Mouse (Mus musculus): ENCODE measurements at regions not wholly inside any gene's neighbourhood (a gene's known extent, or its start where the extent isn't known, plus 50 kb on each side); places are given as distances from the start of the nearest gene placed in this dataset.
A peak's percentile ranks its signal among the peaks of the same experiment; 100 is the strongest.

DNA sequence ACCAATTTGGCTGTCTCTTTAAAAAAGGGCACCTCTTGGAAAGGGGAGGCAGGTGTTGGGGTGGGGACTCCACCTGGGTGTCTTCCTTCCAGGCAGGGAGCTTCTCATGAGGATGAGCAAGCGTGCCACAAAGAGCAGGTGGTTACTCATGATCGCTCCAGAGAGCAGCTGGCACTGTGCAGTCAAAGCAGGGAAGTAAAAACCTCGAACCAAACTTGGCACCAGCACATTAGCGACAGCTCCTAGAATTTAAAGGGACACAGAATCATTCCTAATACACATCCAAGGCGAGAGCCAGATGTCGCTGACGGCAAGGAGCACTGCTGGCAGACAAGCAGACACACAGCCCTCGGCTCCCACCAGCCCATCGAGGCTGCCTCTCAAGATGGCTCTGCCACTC is 70.4 kb downstream of the Irx5 start:
- DNase-seq, result no peak

DNA sequence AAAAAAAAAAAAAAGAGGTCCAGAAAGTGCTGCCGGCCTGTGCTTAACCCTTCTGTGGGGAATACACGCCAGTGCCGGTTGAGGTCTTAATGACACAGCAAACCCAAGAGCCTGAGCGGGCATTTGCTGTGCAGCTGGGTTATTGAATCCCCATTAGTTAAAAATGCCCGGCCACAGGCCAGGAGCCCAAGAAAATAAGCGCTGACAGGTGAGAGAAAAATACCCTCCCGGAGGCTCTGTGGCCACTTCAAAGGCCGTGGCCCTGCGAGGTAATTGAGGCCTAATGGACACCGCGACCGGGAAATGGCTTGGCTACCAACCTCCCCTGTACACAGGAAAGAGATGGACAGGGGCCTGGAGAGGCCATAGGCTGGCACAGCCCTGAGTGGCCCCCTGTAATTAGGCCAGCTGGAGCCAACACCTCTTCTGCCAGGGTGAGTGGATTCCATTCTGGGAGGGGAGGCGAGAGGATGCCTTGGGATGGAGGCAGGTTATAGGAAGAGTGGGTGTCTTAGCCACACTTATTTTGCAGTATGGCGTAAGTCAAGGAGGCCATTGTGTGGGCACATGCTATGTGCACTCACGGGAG is 79.7 kb downstream of the Irx5 start:
- DNase-seq, result no peak

DNA sequence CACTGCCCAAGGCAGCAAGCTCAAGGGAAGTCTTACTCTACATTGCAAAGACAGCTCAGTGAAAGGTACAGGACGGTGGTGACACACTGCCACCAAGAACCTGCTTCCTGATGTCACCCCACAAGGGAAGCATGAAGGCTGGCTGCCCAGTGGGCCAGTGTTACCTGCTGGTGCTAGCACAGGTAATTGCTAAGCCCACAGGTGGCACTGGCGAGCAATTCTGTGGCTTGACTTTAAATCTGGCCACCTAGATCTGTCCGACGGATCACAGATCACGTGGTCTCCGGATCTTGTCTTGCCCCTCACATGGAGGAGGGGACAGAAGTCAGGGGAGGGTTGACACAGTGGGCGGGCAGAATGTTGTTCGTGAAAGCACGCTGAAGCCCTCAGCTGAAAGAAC is 80.9 kb downstream of the Irx5 start:
- peak; percentile 38 for DNase-seq

DNA sequence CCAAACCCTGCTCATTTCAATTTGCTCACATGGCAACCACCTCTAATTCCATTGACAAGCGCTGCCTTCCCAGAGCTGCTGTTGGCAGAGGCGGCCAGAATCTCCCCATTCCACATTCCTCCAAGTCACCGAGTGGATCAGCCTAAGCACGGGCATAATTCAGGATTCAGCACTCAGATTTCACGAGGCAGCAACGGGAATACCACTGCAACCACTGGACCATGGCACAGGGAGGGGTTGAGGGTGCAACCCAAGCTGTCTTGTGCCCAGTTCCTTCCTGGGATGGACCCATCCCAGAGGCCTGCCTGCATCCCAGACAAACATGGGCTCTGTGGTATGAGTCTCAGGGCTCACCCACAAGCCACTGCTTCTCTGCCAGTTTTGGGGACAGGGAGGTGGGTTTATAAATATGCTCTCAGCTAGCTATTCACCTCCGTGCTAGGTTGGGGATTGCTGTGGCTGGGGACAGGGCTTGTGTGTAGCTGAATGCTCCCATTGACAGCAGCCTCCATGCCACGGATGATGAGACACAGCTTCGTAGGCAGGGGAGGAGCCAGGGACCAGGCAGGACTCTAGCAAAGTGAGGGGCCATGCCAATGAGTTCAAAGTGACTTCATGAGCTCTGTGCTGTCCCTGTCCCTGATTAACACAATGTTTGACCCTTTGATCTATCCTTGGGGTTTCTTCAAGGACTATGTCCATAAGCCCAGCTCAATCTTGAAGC is 82.5 kb downstream of the Irx5 start:
- DNase-seq, result no peak

DNA sequence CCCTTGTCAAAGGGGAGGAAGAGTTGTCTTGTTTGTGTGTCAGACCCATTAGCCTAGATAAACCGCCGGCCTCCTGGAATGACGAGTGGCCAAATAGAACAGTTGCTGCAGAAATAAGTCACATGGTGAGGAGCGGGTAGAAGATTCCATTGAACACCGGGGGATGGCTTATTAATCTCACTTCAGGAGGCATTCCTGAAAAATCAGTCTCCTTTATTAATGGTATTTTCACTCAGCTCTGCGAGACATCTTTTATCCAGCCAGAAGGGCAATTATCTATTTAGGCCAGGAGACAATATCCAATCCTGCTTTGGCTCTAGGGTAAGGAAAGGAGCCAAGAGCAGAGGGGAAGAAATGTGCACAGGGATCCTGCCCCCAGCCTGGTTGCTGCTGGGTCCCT is 84.7 kb downstream of the Irx5 start:
- no peak for DNase-seq

DNA sequence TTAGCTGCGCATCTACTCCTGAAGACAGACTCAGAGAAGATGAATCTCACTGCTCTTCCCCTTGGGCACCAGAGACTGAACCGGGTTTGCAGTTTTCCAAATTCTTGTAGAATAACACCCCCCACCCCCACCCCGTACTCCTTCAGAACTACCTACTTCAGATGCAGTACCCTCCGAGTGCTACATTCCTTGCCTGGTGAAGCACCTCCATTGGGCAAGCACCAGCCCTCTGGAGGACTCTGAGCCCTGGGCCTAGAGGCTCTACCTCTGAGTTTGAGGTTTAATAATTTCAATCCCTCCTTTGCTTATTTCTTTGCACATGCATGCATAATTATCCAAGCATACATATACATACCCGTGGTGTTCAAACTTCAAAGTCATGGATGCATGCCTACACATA is 101.9 kb downstream of the Irx5 start:
- DNase-seq, result no peak

DNA sequence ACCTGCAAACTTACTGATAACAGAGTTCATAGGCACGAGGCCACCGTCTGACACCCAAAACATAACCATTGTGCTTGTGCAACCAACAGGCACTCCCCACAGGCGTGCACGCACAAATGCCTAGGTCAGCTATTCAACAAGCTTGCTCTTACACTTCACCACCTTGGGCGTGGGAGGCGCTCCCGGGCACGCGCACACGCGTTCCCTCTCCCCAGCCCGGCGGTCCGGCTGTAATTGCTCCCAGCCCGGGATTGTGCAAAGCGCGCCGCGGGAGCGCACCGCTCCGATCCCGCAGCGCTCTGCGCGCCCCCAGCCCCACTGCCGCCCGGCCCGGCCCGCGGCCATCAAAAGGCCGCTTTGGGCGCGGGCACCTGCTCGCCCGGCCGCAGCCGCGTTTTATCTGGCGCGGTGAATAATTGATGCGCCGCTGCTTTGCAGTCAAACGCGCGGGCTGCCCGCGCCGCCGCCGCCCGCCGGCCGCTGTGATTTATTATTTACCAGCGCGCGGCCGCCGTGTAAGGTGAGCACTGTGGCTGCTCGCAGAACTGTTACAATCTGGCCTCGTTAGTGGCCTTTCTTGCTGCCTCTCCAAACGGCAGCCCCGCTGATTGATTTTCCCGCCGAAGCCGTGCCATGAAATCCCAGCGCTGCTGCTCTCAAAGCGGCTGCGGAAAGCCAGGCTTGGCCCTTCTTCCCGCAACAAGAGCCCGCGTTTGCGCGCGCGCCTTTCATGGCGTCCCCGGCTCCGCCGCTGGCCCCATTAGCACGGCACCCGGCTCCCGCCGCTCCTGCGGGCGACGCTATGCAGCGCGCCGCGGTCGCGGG is 102.9 kb downstream of the Irx5 start:
- peak; percentile 5 for DNase-seq

DNA sequence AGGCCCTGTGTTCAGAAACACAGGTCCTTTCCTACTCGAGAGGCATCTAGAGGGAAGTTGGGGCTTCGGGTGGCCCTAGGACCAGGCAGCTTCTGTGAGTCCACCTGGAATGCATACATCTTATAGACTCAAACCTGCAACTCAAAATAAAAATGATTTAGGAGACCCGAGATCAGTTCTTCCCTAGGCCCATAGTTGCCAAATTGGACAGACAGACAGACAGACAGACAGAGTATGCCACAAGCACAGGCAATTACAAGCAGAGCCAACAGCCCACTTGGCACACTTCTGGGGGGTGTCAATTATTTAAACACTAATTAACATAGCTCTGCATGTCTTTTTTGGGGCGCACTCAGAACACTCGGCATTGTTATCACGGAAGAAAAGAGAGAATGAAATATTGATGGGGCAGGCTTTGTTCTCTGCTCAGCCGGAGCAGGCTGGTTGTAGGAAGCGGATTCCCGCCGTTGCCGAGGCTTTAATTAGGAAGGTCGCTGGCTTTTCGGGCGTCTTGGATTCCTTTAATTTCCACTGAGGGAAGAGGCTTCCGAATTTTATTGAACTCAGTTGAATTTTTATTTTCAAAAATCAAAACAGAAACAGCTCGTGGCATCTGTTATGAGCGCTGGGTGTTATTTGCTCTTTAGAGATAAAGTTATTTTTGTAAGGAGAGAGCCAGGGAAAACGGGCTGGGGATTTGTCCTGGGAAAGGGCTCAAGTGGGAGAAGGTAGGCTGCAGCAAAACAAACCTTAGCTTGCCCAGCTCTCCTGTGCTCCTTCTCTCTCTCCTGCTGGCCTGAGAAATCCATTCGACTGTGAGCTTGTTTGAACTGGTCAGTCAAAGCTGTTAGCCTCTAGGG is 111.9 kb downstream of the Irx5 start:
- DNase-seq, result no peak

DNA sequence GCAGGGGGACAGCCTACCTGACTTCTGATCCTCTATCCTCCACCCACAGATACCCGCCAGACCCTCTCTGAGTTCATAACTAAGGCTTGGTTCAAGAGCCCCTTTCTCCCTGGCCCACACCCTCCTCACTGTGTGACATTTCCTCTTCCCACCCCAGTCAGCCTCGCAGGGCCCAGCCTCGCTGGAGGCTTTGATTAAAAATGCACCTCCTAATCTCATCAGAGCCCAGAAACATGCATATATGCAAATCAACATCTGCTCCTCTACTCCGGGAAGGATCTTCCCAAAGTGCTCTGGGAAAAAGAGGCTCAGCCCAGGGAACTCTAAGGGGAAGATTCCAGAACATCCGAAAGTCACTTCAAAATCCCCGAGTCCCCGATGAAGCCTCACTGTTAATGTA is 114.8 kb downstream of the Irx5 start:
- DNase-seq, result no peak

DNA sequence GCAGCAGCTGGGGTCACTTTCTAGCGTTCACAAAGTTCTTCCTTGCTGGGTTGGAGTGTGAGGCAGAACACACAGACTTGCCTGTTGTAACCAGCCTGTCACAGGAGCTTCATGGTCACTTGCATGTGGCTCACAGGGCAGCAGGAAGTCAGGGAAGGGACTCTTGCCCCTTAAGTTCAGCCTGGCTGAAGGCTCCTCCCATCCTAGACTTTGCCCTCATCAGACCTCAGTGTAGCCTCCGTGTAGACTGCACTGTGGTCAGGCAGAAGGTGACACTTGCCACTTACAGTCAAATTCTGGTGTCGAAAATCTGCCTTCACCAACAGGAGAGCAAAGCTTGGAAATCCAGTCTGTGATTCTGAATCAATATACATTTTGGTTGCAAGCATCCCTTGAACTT is 115.4 kb downstream of the Irx5 start:
- DNase-seq, result no peak

DNA sequence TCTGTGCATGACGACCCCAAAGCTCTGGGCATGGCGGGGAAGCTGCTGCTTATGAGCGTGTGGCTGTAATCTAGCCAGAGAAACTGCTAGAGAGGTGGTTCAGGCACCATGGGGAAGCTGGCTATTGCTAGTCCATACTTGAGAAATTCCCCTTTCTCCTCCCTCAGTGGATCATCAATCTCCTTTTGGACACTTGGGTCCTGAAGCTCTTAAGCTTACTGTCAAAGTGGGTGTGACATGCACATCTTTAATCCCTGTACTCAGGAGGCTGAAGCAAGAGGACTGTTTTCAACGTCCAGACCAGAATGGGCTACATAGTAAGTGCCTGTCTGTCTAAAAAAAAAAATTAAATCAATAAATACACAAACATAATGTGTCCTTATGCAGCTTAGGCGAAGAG is 125.0 kb downstream of the Irx5 start:
- DNase-seq, result no peak

DNA sequence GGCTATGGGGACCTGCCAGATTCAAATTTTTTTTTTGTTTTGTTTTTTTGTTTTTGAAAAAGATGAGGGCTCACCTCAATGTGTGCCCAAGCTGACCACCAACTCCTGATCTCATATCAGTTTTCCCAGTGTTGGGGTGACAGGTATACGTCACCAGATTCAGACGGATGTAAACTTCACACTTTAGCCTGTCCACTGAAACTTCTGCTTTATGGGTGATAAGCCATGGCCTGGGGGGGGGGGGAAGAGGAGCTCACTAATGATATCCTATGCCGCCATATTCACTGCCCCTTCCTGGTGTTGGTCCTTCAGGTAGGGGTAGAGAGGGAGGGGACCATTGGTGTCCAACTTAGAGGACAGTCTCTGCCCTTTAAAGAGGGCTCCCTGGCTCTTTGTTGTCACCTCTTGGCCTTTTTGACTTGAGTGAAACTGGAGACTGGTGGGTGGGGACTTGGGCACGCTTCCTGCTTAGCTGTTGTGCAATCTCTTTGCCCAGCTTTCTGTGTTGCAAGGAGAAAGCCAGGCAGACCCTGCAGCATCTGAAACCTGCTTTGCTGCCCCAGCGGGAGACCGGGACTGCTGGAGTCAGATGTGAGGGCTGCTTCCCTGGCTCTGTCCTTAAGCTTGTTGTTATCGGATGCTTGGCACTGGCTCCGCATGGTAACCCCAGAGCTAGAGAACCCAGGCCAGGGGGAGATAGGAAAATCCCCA is 125.8 kb downstream of the Irx5 start:
- DNase-seq, result peak; percentile 68

DNA sequence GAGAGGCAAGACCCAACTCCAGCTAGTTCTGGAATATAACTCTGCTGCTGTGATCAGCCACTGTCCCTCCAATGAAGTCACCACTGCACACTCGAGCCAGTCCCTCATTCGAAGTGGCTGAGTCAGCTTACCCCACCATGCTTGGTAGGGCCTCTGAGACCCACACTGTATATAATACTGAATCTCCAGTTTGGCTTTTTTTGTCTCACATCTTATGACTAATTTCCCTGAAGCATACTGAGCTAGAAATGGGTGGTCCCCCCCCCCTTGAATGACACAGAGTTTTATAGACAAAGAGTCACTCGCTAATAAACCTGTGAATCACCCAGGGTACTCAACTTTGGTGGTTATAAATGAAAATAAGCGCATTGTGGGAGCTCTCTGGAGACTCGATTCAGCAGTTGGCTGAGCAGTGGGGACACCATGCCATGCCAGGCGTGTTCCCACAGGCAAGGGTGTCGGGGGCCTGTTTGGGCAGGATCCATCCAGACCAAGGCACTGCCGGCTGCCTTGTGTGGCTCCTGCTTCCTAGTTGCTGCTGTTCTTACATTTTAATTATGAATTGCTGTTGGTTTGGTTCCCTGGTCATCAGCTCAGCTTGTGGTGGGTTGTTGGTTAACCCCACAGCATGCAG is 131.2 kb downstream of the Irx5 start:
- no peak for DNase-seq

DNA sequence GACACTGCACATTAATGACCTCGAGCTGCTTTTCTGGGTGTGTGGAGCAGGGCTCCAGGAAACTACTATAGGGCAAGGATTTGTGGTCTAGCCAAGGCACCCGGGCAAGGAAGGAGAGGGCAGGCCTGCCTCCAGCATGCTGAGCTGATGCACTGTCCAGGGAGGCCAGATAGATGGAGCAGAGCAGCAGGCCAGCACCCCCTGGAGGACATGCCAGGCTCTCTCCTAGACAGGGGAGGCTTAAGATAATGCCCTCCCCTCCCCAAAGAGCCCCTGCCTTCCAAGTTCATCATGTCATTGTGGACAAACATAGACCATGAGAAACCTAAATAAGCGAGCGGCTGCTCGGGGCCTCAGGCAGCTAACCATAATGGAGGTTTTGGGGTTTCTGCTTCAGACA is 134.1 kb downstream of the Irx5 start:
- no peak for DNase-seq

DNA sequence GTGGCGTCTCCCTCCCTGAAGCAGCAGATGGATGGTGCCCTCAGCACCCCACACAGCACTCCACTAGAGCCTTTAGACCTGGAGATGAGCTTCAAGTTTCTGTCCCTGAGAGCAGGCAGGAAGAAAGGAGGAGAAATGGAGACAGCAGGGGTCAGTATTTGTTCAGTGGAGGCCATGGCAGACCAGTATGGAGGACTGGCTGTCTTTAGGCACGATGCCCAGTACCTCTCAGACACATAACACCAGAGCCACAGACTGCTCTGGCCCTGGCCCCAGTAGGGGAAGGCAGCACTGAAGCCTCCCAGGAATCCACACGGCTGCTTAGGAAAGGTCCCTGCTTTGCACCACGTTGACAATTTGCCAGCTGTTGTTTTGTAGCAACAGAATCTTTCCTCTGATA is 136.0 kb downstream of the Irx5 start:
- DNase-seq, result peak; percentile 73

DNA sequence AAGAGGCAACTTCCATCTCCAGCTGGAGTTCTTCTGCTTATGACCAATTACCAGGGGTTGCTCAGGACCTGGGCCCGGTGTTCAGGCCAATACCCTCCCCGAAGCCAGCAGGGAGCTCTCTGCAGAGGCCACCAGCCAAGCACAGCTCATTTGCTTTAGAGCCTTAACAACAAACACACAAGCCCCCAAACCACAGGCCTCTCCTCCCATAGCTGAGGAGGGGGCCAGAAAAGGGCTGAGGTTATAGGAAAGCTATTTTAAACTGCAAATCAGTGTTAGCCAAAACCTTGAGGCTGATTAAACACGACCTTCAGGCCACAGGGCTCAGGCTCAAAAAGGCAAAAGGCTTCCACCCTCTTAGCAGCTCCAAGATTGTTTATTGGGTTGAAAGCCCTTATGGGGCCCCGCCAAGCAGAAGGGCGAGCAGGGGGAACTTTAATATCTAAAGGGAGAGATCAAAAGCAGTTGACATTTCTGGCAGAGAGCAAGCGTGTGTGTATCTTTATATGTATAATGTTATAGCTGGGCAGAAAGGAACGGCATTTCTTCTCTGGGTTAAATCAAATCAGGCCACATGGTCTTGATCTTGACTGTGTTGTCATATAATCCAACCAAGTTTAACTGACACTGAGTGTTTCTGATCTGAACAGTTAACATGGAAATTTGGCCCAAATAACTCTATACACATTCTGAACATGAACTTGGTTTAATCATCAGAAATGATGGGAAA is 148.3 kb downstream of the Irx5 start:
- DNase-seq, result no peak

DNA sequence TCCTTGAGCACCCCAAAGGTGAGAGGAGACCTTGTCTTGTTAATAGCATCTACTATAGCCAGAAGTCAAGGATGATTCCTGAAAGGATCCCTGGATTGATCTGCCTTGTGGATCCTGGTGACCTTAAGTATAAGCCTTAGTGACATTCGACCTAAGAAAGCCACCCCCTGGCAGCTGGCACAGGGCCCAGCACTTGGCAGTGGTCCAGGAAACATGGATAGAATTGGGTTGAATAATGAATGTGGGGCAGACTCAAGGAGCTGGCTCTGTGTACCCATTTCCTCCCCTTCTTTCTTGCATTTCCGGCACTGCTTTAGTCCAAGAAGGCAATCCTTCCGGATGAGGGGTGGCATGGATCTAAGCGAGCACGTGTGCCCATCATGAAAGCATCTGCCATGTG is 149.0 kb downstream of the Irx5 start:
- DNase-seq, result no peak

DNA sequence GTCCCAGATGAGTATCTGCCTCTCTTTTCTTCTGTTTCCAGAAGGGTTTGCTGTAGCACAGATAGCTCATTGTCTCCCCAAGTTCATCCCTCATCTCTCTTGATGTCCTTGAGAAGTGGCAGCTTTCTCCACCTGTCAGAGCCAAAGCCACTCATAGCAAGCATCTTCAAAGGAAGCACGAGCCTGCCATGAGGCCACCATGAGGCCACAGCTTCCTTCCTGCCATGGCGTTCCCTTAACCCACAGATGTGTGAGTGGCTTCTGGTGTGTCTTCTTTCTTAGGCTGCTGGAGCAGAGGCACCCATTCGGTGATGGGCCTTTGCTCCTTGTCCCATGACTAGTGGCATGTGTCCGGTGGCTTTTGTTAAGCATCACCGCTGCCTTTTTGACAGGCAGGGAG is 149.5 kb downstream of the Irx5 start:
- no peak for DNase-seq

DNA sequence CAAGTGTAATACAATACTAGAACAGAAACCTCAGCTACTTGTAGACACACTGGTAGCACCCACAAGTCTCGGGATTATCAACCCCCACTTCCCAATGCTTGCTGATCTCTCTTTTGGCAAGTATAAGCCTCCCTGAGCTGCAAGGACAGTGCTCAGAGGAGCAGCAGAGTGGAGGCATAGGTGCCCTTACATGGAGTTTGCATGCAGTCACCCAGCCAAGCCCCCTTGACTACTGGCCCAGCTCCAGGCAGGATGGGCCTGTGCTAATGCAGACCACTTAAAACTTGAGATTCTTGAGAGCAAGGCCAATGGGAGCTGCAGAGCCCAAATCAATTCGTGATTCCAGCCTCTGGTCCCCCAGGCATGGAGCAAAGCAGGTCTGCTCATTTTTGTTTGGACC is 158.0 kb downstream of the Irx5 start:
- DNase-seq, result no peak

DNA sequence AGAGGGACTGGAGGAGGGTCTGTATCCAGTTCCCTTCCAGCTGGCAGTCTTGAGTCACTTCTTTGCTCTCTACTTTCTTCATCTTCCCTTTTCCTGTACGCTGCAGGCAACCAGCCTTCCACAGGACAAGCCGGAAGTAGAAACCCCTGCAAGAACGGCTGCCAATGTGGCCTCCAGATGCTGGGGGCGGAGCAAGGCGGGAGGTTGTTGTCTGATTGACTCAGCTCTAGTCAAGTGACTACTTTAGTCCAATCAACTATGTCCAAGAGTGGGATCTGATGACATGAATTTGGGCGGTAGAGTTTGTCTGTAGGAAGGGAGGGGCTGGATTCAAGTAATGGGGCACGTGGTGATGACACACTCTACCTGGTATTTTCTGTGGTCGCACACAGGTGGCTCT is 156.1 kb upstream of the Irx6 start:
- no peak for DNase-seq

DNA sequence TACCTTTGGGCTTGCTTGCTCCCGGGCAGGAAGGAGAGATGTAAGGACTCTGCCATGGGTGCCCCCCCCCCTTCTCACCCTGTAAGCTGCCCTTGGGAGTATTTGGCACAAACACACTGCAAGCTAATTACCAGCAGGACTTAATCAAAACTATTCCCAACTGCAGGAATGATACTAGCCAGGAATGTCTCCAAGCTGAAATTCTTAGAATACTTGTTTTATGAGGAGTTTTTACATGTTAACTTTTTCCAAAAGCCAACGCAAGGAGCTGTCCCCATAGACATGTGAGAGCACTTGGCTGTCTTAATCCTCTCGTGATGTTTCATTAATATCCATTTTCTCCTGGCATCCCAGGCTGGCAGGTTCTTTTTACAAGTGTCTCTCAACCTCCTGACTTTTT is 155.6 kb upstream of the Irx6 start:
- DNase-seq, result no peak

Data from lung, postnatal 36 days (tissue).